Mouse (Mus musculus) limb, embryonic 10.5 days (tissue): Measurements from ENCODE around the gene Slc37a1. TPM values are rescaled to one million over a fixed set of nuclear protein-coding genes. Genes with fewer than 3 reads are reported as not detected.
A peak's percentile ranks its signal among the peaks of the same experiment; 100 is the strongest.

Source experiments
- DNase-seq: peaks from one replicate; pipeline ENCODE4 v3.0.0-alpha.2; 2017; ENCODE audit warnings: low spot score
- H3K27ac ChIP-seq: fragments of 300-500 bp; sonication (generic); 2 replicates; pipeline ENCODE4 v1.5.1; 2016; ENCODE audit warnings: mild to moderate bottlenecking
- H3K27me3 ChIP-seq: fragments of 300-500 bp; sonication (generic); 2 replicates; pipeline ENCODE4 v1.6.1; 2016; ENCODE audit warnings: low read depth, mild to moderate bottlenecking; ENCODE audit not compliant: poor library complexity, severe bottlenecking
- H3K36me3 ChIP-seq: fragments of 300-500 bp; sonication (generic); 2 replicates; pipeline ENCODE4 v1.6.1; 2016; ENCODE audit warnings: mild to moderate bottlenecking, moderate library complexity
- H3K4me1 ChIP-seq: fragments of 300-500 bp; sonication (generic); 2 replicates; pipeline ENCODE4 v1.6.1; 2016
- H3K4me3 ChIP-seq: fragments of 300-500 bp; sonication (generic); 2 replicates; pipeline ENCODE4 v1.5.1; 2016; ENCODE audit warnings: mild to moderate bottlenecking, moderate library complexity
- H3K9me3 ChIP-seq: fragments of 300-500 bp; sonication (generic); replicated peaks from 2 replicates; pipeline ENCODE4 v1.6.1; 2016; ENCODE audit warnings: mild to moderate bottlenecking
- WGBS: fragments of 180-500 bp; shearing (Covaris S2); methylation state at CpG from one replicate; pipeline ENCODE4 v1.1.7; 2016; 5-methylcytosine and 5-hydroxymethylcytosine counted together
- polyA plus RNA-seq: library from polyadenylated mRNA; unstranded; fragments of >200 nt; fragmentation: Nextera tagmentation; extraction: Ambion mirVana; gene quantifications from 2 replicates; pipeline ENCODE4 v1.2.1, GENCODE M21; 2016

Gene Slc37a1
- polyA plus RNA-seq, 1 experiment from 2014 or later, result 4.1 TPM

DNA sequence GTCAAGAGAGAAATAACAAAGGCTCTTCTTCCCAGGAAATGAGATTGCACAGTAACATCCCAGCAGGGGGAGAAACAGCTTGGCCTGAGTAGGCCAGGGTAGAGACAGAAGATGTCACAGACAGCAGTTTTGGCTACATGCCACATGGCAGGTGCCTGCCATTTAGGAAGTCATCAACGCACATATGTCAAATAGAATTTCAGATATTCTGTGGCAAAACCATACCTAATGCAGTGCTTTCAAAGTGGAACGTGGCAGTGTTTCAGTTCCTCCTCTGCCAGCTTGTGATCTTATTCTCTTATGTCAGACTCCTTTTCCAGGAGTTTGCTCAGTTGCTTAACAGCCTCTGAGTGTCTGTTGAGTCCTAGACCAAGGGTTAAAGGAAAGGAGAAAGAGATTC, 725 bp upstream of the Slc37a1 start:
- no peak for DNase-seq
- no peaks in the 10 kb centered on the region for H3K9me3 ChIP-seq
- no peaks in the 10 kb centered on the region for H3K36me3 ChIP-seq
- peaks cover 10% of the 10 kb centered on the region for H3K4me1 ChIP-seq
- no peak overlapping the region for H3K27ac ChIP-seq
- H3K27me3 ChIP-seq, result no peaks in the 10 kb centered on the region
- H3K4me3 ChIP-seq, result no peak overlapping the region
- WGBS, result 86% methylated on average over 2 of the region's 2 CpGs

DNA sequence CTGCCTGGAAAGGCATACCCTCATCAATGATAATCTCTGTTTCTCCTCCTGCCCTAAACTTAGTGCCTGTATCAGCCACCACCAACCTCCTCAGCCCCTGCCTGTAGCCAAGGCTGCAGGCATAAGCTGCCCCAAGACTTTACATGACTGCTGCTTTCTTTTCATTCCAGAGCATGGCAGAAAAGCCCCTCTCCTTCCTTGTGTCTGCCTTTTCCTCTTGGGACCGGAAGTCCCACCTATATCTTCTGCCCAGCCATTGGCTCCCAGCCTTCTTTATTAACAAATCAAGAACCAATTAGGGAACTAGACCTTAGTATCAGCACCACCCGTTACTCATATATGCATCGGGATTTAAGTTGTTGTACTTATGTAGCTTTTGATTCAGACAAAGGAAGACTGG, 624 bp downstream of the Slc37a1 start:
- WGBS, result 89% methylated on average over 3 of the region's 3 CpGs
- no peaks in the 10 kb centered on the region for H3K27me3 ChIP-seq
- H3K36me3 ChIP-seq, result no peaks in the 10 kb centered on the region
- DNase-seq, result no peak
- no peak overlapping the region for H3K4me3 ChIP-seq
- no peak overlapping the region for H3K27ac ChIP-seq
- H3K4me1 ChIP-seq, result peaks cover 12% of the 10 kb centered on the region
- no peaks in the 10 kb centered on the region for H3K9me3 ChIP-seq

DNA sequence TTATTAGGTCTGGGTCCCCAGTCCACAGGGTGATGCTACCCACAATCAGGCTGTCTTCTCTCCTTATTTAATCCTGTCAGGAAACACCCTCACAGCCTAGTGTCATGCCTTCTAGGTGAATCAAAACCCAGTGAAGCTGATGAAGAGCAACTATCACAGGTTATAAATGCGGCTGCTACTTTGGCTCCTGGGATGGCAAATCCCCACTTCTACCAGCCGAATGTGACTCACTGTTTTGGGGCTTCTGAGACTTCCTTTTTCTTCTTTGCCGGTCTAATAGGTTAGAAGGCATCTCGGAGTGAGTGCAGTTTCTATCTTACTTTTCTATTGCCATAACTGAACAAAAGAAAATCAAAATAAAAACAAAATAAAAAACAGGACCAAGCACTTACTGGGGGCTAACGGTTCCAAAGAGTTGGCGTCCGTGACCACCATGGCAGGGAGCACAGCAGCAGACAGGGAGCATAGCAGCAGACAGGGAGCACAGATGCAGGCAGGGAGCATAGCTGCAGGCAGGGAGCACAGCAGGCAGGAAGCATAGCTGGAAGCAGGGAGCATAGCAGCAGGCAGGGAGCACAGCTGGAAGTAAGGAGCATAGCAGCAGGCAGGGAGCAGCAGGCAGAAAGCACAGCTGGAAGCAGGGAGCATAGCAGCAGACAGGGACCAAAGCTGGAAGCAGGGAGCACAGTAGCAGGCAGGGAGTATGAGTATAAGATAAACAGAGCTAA, 2.6 kb downstream of the Slc37a1 start:
- H3K27ac ChIP-seq, result no peak overlapping the region
- no peak overlapping the region for H3K4me3 ChIP-seq
- H3K4me1 ChIP-seq, result peaks cover 7% of the 10 kb centered on the region; the same call in 1 of the 2 replicates
- no peak for DNase-seq
- H3K27me3 ChIP-seq, result no peaks in the 10 kb centered on the region
- no peaks in the 10 kb centered on the region for H3K9me3 ChIP-seq
- WGBS, result 63% methylated on average over 7 of the region's 7 CpGs
- H3K36me3 ChIP-seq, result no peaks in the 10 kb centered on the region

DNA sequence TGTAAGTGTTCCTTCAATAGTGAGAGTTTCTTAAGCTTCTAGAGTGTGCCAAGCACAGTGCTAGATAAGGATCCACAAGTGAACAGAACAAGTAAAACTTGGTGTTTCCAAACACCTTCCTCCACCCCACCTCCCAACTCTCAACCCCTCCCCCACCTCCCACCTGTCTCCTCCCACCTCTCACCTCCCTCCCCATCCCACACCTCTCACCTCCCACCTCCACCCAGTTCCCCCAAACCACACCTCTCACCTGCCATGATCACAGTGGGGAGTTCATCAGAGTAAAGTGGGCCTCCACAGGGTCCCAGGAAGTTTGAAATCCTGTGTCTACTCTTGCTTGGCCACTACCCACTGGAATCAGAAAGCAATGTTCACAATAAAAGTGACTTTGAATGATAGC, 3.7 kb downstream of the Slc37a1 start:
- DNase-seq, result no peak
- no peaks in the 10 kb centered on the region for H3K36me3 ChIP-seq
- H3K9me3 ChIP-seq, result no peaks in the 10 kb centered on the region
- peaks cover 11% of the 10 kb centered on the region for H3K4me1 ChIP-seq
- H3K27me3 ChIP-seq, result peaks cover 10% of the 10 kb centered on the region
- H3K4me3 ChIP-seq, result no peak overlapping the region
- H3K27ac ChIP-seq, result no peak overlapping the region

DNA sequence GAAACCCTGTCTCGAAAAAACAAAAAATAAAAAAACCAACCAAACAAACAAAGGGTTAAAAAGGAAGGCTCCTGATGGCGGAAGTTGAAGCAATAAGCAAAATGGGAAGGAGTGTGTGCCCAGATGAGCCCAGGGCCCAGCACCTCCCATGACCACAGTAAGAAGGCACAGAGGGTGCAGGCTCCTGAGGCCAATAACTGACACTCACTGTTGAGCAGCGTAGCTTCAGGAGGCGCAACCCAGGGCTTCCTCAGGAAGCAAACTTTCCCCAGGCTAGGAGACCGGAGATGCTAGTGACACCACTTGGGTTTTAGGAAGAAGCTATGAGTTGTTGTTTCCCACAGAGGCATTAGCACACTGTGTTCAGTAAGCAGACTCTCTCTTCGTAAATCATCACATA, 4.3 kb downstream of the Slc37a1 start:
- Histone ChIP-seq H3K4me3 (no peak overlapping the region), H3K9me3 (no peaks in the 10 kb centered on the region), H3K36me3 (no peaks in the 10 kb centered on the region), H3K27me3 (peaks cover 16% of the 10 kb centered on the region), H3K4me1 (peaks cover 16% of the 10 kb centered on the region), H3K27ac (no peak overlapping the region)
- no peak for DNase-seq
- 68% methylated on average over 6 of the region's 6 CpGs for WGBS

DNA sequence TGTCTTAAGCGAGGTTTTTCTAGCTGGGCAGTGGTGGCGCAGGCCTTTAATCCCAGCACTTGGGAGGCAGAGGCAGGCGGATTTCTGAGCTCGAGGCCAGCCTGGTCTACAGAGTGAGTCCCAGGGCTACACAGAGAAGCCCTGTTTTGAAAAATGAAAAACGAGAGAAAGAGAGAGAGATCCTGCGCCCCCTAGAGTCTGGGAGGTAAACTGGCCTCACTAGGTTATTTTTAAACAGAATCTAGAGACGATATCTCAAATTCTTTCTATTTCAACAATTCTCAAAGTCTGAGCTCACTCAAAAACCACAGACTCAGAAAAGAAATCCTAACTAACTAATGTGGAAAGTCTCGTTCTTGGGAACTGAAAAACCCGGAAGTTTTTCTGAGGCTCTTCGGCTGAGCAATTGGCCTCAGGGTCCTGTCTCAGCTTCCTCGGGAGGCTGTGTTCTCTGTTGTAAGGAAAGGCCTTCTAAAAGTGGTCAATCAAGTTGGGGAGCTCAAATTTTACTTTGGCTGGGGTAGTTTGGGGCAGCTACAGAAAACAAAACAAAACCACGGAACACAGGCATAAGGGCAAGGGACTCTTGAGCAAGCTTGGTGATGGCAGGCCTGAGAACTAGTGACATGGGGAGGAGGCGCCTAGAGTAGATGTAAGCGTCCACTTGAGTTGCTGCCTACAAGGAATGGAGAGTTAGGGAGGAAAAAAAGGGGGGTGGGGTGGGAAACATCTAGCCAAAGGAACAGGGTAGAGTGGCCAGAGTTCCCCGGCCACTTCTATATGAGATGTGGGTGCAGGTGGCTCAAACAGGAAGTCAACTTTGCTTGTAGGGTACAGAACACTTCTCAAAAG, 8.0 kb downstream of the Slc37a1 start:
- DNase-seq, result no peak
- peaks cover 49% of the 10 kb centered on the region for H3K27me3 ChIP-seq
- no peaks in the 10 kb centered on the region for H3K36me3 ChIP-seq
- H3K4me1 ChIP-seq, result peaks cover 32% of the 10 kb centered on the region
- 84% methylated on average over 15 of the region's 15 CpGs for WGBS
- no peak overlapping the region for H3K27ac ChIP-seq
- no peak overlapping the region; the same call in 1 of the 2 replicates for H3K4me3 ChIP-seq
- H3K9me3 ChIP-seq, result no peaks in the 10 kb centered on the region

DNA sequence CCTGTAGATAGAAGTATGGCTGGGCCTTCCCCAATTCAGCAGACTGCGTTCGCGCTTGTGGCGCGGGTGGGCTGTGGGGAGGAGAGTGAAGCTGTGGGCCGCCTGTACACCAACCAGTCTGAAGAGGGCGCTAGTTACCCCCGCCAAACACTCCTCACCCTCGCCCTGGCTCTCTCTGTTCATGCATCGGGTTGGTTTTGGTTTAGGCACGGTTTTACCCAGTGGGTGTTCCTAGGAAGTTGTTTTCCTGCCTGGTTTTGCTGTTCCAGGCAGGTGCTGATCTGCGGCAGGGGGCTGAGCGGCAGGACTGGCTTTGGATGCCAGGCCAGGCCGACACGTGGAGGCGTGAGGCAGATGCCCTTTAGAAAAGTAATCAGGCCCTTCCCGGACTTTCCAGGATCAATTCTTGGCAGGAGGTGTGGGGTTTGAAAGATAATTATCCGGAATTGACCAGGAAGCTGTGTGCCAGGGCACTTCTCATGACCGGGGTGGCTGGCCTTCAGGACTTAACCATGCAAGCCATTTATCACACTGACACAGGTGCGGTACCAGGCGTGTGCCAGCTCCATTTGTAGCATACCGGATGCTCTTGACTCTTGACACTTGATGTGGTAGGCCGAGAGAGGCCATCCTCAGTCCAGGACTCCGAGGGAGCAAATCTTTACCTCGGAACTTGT, 8.8 kb downstream of the Slc37a1 start:
- 18% methylated on average over 25 of the region's 25 CpGs for WGBS
- H3K4me1 ChIP-seq, result peaks cover 32% of the 10 kb centered on the region
- 0 out of 2 replicates have a peak overlapping the region, but pooled peaks have one; percentile 72 for H3K27ac ChIP-seq
- peak overlapping the region; percentile 72 for H3K4me3 ChIP-seq
- H3K9me3 ChIP-seq, result no peaks in the 10 kb centered on the region
- H3K27me3 ChIP-seq, result peaks cover 53% of the 10 kb centered on the region
- peak; percentile 44 for DNase-seq
- H3K36me3 ChIP-seq, result no peaks in the 10 kb centered on the region

DNA sequence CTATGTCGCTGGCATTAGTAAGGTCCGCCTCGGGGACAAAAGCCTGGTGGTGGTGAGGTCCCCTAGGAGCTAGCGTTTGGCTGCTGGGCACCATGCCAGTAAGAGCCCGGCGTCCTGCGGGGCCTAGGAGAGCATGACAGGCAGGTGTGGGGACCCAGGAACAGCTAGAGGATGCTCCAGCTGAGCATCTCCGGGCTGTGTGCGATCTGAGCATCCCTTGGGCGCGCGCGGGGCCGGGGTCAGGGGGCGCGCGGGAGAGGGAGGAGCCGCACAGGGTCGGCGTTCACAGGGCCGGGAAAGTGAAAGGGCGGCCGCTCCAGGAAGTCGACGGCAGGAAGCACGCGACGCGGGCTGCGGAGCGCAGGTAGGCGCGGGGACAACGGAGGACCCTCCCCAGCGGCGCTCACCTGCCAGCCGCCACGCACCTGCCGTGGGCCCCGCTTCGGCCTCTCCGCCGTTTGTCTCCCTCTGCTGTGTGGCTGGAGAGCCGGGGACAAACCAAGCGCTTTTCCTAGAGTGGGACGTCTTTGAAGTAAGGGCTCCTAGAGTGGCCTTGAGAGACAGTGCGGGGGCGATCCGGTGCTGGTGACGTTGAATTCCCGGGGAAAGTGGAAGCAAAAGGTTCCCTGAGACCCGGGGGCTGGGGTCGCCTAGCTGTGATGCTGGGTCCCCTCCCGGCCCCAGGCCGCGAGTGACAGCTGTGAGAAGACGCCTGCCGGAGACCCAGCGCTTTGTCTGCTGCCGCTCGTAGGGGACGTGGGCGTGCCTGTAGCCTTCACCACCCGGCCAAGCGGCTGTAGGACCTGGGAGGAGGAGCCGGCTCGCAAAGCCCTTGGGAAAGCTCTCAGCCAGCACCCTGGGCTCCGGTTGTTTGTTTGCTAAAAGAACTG, 9.5 kb downstream of the Slc37a1 start:
- H3K36me3 ChIP-seq, result no peaks in the 10 kb centered on the region
- no peaks in the 10 kb centered on the region for H3K9me3 ChIP-seq
- peaks cover 54% of the 10 kb centered on the region for H3K27me3 ChIP-seq
- H3K4me1 ChIP-seq, result peaks cover 33% of the 10 kb centered on the region
- 1% methylated on average over 66 of the region's 68 CpGs for WGBS
- H3K4me3 ChIP-seq, result peak overlapping the region; percentile 72
- H3K27ac ChIP-seq, result peak overlapping the region; percentile 72
- peak; percentile 74 for DNase-seq

DNA sequence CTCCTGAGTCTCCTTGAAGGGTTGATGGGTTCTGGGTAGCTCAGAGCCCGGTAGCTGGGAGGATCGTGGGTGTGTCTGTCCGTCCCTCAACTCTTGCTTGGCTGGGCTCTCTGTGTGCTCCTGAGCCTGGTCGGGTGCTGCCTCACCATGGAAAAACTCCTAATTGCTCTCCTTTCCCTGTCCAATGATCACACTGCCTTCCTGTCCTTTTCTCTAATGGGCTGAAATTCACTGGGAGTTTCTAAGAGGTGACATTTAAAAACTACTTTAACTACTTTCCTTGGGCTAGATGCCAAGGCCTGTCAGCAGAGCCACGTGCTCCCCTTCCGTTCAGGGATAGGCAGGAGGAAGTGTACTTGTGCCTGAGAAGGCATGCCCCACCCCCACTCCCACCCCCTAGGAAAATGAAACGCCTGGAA, 10.9 kb downstream of the Slc37a1 start:
- no peak overlapping the region for H3K4me3 ChIP-seq
- 30% methylated on average over 7 of the region's 7 CpGs for WGBS

DNA sequence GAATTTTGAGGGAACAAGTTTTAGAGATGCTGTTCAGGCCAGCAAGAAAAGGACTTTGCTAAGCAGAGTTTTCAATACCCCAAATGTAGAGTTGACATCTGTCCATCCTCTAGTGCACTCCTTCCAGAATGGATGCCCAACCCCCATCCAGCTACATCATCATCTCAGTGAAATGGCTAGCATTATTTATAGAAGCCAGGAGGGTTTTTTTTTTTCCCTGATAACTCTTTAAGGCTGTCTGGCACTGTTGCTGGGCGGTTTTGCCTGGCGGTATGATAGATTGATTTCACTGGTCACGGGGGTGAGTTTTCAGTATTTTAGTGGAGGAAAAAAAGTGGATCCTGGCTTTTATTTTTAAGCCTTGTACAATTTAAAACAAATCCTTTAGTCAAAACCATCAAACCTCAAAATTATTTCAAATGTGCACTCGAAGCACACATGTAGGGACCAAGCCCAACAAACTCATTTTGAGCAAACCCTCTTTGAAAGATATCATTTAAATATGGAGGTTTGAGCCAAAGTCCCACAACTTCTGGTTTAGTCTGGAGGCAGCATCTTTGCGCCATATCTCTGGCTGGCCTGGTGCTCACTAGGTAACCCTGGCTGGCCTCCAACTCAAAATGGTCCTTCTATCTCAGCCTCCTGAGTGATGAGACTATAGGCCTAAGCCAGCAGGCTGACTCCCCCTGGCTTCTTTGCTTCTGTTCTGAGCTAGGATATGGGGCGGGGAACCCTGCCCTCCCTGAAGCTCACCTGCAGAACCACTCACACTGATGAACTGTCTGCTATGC, 12.0 kb downstream of the Slc37a1 start:
- 89% methylated on average over 6 of the region's 6 CpGs for WGBS
- H3K36me3 ChIP-seq, result no peaks in the 10 kb centered on the region
- no peak for DNase-seq
- H3K4me1 ChIP-seq, result peaks cover 33% of the 10 kb centered on the region
- peaks cover 54% of the 10 kb centered on the region for H3K27me3 ChIP-seq
- no peak overlapping the region for H3K4me3 ChIP-seq
- no peaks in the 10 kb centered on the region for H3K9me3 ChIP-seq
- H3K27ac ChIP-seq, result no peak overlapping the region

More for the DNA sequence above, 10.9 kb downstream of the Slc37a1 start:
- no peak for DNase-seq
- Histone ChIP-seq H3K36me3 (no peaks in the 10 kb centered on the region), H3K9me3 (no peaks in the 10 kb centered on the region), H3K4me1 (peaks cover 33% of the 10 kb centered on the region), H3K27me3 (peaks cover 54% of the 10 kb centered on the region), H3K27ac (no peak overlapping the region)

DNA sequence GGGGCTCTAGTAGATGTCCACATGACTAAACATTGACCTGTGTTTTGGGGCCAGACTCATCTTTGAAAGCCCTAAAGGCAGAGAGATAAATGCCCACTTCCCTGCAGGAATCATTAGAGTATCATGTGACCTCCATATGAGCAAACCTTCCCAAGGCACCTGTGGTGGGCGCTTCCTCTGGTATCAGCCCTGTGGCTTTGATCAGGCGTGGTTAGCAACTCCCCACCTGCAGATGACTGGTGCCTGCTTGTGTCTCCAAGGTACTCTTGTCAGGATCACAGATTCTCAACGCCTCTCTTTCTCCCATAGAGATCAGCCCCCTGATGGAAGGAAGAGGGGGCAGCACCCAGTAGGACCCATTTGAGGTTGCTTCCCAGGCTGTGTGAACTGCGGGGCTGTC, 13.4 kb downstream of the Slc37a1 start:
- H3K9me3 ChIP-seq, result no peaks in the 10 kb centered on the region
- H3K27me3 ChIP-seq, result peaks cover 47% of the 10 kb centered on the region
- H3K27ac ChIP-seq, result no peak overlapping the region
- H3K4me1 ChIP-seq, result peaks cover 39% of the 10 kb centered on the region
- H3K4me3 ChIP-seq, result no peak overlapping the region
- WGBS, result 82% methylated on average over 4 of the region's 4 CpGs
- no peak for DNase-seq
- no peaks in the 10 kb centered on the region for H3K36me3 ChIP-seq
